Mouse (Mus musculus) olfactory bulb, adult 2 months (tissue): ENCODE data around the gene Sucla2.

Source experiments
- CTCF ChIP-seq: fragments of 200-500 bp; IDR thresholded peaks from 2 replicates; pipeline ENCODE4 v1.5.1; 2012; ENCODE audit warnings: low read depth, mild to moderate bottlenecking, low read length, moderate library complexity; ENCODE audit not compliant: insufficient read depth
- POLR2A ChIP-seq: fragments of 200-500 bp; IDR thresholded peaks from 2 replicates; pipeline ENCODE4 v1.6.1; 2012; ENCODE audit warnings: mild to moderate bottlenecking, low read depth, low read length, moderate library complexity; ENCODE audit not compliant: insufficient read depth

- TF ChIP-seq CTCF (no peak), POLR2A (no peak)
Observed at GRCm38 (mm10) chr14:73503237-73503933, 21.7 kb upstream of the Sucla2 start.
